Mouse (Mus musculus): ENCODE data around the gene Fopnl.
A peak's percentile ranks its signal among the peaks of the same experiment; 100 is the strongest.

Fopnl gene

DNA sequence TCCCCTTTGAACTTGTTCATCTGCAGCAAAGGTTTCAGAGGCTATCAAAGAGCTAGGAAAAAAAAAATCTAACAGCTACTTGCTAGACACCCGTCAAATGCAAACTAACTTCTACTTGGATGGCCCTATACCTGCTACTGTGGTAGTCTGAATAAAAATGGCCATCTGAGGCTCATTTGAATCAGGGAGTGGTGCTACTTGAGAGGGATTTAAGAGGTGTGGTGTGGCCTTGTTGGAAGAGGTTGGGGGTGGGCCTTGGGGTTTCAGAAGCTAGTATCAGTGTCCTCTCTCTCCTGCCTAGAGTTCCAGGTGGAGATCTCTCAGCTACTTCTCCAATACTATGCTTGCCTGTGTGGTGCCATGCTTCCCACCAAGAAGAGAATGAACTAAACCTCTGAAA is 10.8 kb downstream of the Fopnl start:
- DNase-seq = no peak

DNA sequence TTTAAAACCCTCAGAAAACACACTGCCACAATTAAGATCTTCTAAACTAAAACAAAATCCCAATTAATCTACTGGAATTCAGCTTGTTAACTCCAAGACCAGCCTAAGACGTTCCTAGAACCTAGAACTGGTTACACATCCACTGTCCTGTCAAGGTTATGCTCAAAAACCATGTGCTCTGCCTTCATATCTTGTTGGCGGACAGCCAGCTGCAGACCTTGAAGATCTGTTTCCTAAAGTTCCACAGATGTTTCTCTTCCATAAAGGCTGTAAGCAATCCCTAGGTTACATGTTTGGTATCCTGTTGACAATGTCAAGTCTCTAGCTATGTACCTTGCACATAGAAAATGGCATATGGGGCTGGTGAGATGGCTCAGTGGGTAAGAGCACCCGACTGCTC is 12.4 kb downstream of the Fopnl start:
- DNase-seq = no peak

- no peak for DNase-seq
Observed at GRCm38 (mm10) chr16:14303676-14304075, 13.5 kb downstream of the Fopnl start.

DNA sequence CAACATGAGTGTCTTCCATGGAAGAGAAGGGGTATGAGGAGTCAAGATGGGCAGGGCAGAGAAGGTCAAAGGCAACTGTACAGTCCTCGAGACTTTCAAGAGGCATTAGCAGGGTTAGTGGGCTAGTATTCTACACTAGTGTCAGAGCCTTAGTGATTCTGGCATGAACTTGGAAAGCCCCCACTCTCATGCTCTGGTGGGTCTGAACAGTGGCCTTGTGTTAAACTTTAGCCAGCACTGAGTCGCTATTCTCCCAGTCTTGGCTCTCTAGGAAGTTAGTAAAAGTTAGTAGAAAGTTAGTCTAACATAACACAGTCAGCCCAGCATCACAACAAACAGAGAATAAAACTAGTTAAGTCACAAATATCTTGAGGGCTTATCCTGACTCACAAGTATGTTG is 14.1 kb downstream of the Fopnl start:
- no peak for DNase-seq

GRCm38 (mm10) chr16:14298461-14298860 is 18.7 kb downstream of the Fopnl start:
- DNase-seq = no peak

GRCm38 (mm10) chr16:14297746-14298145 is 19.5 kb downstream of the Fopnl start:
- DNase-seq = no peak

DNA sequence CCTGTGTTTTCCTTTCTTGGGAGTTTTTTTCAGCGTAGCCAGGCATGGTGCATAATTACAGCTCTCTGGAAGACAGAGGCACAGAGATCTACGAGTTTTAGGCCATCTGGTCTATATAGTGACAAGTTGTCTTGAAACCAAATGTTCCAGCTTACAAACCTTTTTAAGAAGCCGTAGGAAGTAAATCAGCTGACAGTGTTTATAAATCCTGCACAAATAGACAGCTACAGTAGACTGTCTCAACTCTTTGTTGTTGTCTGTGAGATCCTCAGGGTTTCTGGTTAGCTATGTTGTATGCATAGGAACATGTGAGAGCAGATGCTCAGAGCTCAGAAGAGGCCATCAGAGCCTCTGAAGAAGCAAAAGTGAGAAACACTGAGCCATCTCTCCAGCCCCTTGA is 20.1 kb downstream of the Fopnl start:
- DNase-seq = no peak

DNA sequence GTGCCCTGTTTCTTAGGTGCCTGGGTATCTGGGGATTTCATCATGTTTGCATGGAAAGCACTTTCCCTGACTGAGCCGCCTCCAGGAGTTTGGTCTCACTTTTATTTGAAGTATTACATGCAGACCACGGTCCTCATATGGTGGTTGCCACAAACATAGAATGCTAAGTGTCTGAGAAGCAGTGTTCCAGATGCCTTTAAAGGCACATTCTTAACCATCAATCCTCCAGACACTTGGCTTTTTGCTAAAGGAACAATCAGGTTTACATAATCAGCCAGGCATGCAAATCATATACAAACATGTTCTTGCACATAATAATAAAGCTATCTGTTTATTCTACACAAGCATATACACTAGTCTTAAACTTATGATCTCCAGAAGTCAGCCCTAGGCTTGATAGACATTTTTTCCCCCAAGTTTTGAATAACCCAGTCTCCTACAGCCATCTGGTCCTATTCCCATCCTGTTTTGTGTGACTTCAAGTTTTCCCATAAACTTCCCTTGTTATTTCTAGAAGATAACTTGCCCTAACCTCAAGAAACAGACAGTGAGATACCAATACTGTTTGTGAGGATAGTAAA is 20.6 kb downstream of the Fopnl start:
- DNase-seq = no peak

DNA sequence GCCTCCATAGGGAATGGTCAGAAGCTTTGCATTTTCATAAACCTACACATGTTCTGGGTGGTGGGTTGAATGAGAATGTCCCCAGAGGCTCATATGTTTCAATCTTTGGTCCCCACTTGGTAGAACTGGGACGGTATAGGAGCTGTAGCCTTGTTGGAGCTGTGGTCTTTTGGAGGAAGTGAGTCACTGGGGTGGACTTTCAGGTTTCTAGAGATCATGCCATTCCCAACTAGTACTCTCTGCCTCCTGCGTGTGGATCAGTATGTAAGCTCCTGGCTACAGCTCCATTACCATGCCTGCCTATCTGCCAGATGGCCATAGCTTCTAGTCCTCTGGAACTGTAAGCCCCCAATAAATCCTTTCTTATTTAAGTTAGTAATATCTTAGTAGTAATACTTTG is 21.9 kb downstream of the Fopnl start:
- no peak for DNase-seq

GRCm38 (mm10) chr16:14292205-14293199 is 24.7 kb downstream of the Fopnl start:
- DNase-seq = no peak

GRCm38 (mm10) chr16:14291223-14291622 is 26.0 kb downstream of the Fopnl start, which contains the start of gene Myh11:
TSS of gene Myh11 (minus strand) at chr16:14291372.
- peak; percentile 44 to 51 for DNase-seq

DNA sequence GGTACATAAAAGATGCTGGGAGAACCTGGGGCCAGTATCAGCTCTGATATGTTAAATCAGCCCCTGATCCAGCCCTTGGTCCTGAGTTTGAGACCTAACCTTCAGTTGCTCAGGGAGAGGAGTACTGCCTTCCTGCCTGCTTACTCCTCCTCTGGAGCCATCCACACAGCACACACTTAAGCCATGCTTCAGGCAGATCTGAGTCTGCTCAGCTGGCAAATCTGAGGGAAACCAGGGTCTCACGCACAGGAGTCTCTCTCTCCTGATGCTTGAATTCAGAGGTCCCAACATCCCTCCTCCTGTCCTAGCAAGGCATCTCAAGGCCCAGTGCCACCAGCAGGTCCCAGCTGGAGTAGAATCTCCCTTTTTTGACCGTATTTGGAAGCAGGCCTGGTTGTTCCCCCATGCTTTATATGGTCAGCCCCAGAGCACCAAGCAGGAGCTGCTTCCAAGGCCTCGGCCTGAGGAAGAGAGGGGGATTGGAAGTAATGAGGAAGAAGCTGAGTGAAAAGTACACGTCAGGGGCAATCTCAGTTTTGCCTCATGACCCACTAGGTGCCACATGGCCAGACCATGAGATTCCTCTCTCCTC is 44.7 kb downstream of the Fopnl start:
- no peak for DNase-seq

DNA sequence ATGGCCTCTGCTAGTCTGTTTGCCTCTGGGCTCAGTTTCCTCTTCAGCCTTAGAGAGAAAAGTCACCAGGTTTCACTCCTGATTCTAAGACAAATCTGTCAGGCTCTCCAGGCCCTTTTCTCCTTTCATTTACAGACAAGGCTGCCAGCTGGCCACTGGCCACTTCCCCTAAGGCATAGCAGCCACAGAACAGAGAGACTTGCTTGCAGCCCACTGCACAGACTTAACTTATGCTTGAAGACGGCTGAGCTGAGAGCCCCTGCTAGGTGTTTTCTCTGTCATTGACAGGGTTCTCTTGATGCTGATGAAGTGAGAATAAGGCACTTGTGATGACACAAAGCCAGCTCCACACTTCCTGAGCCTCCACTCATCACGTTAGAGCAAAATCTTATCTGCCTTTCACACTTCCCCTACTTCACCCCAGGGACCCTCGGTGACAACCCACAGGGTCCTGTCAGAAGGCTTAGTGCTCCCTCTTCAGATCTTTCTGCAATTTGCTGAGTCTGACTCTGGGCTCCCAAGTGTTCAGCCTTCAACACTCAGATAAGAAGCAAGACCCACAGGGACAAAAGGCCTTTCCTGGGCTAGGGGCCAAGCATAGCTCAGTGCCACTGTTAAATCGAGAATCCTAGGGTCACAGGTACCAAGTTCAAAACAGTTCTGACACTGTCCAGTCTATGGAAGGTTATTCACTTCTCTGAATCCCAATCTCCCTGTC is 51.8 kb downstream of the Fopnl start:
- no peak for DNase-seq

- no peak for DNase-seq
Observed at GRCm38 (mm10) chr16:14264504-14264903, 52.7 kb downstream of the Fopnl start.

DNA sequence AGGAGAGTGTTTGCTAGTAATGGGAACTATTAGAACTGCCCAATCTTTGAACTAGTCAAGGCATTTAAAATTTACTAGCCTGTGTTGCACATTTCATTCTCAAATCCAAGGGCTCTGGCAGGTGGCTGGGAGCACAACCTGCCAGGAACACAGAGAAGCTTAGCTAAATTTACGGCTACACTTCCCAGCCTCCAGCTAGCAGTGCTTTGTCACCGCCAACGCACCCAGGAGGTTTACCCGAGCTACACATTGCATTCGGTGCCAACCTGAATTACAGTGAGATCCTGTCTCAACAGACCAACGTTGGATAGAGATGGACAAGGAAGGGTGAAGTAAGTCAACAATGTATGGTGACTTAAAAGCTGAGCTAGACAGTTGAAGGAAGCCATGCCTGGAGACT is 54.0 kb downstream of the Fopnl start:
- no peak for DNase-seq

- DNase-seq = no peak
Observed at GRCm38 (mm10) chr16:14262410-14262809, 54.8 kb downstream of the Fopnl start.

DNA sequence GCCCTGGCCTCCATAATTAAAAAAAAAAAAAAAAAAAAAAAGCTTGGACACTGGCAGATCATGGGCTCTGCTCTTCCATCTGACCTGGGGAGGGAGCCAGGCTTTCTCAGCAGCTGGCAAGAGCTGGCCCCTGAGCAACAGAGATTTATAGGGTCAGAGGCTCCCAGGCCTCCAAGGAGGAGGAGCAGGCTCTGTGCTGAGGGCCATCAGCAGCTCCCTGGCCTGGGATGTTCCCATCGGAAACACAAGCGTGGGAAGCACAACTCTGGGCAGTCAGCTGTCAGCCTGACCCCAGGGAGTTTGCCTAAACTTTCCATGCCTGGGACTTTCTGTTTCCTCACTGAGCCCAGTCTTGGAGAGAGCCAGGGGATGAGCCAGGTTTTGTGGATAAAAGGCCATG is 58.3 kb downstream of the Fopnl start:
- DNase-seq = no peak

- DNase-seq = no peak
Observed at GRCm38 (mm10) chr16:14253586-14253985, 63.6 kb downstream of the Fopnl start.

DNA sequence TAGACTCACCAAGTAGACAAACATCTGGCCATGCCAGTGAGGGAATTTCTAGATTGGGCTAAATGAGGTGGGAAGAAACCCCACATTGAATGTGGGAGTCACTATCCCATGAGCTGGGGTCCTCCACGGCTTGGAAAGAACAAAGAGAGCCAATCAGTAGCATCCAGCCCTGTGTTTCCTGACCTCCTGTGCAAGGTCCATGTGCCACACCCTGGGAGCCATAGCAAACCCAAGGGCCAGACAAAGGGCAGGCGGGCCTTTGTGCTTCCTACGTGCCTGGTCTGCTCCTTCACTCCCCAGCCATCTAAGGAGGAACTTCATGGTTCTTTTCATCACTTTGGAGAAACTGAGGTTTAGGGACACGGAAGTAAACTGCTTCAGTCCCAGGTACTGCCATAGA is 64.3 kb downstream of the Fopnl start:
- no peak for DNase-seq

GRCm38 (mm10) chr16:14249913-14250312 is 67.3 kb downstream of the Fopnl start:
- no peak for DNase-seq
